Comparison of ENCODE assay signal across 7 mouse cellular contexts in the genomic region with DNA sequence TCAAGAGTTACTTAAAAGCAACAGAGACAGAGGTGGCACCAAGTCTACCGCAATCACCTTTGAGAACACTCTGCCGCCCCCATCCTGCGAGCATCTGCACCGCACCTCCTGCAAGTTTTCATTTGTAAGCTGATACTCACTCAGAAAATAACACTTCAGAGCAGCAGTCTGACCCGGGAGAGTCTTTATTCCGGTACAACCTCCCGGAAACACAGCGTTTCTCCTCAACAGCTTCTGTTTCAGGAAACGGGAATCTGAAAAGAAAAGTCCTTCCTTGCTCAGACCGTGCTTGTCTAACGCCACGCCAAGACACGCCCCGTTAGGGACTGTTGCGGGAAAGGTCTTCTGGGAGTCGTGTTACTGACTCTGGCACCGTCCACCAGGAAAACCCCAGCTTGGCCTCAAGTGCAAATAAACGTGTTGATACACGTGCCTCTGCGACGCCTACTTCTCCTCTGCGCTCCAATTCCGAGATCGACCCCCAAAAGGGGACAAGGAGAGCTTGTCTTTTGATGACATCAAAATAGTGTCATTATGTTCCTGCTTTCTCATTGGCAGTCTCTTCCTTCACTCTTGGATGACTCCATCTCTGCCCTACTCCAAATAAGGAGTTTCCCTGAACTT. TPM values are rescaled to one million over a fixed set of nuclear protein-coding genes. Genes with fewer than 3 reads are reported as not detected.
DNase-seq lines count a peak whose midpoint lies in the region; ATAC-seq lines count a peak whose summit lies in the region.

A gene (minus strand): TSS at position 507 of the 624 bp plus-strand sequence.

- WGBS in intestine, embryonic 14.5 days: 1% methylated on average over 24 of the region's 24 CpGs
- WGBS in limb, embryonic 10.5 days: 1% methylated on average over 24 of the region's 24 CpGs
- 4% methylated on average over 24 of the region's 24 CpGs for WGBS in midbrain, embryonic 11.5 days

- intact Hi-C loops in gastrocnemius, postnatal 14 days (cut with DNase I; ENCODE audit: low total_unique reads): no loop called here

- H3K4me3 ChIP-seq in intestine, embryonic 14.5 days (ENCODE audit: low read depth, low read length): peak within 1 kb of the TSS; percentile 43
- peak within 1 kb of the TSS; percentile 50 for H3K4me3 ChIP-seq in limb, embryonic 10.5 days
- peak within 1 kb of the TSS; percentile 31 for H3K4me3 ChIP-seq in midbrain, embryonic 11.5 days (ENCODE audit: low read depth, low read length)

- peak within 1 kb of the TSS; percentile 20; the same call in 1 of the 2 replicates for H3K9ac ChIP-seq in intestine, embryonic 14.5 days (ENCODE audit: low read length)
- H3K9ac ChIP-seq in midbrain, embryonic 11.5 days (ENCODE audit: low read length): peak within 1 kb of the TSS; percentile 30; the same call in 1 of the 2 replicates

- H3K4me2 ChIP-seq in intestine, embryonic 14.5 days (ENCODE audit: low read length): peak within 1 kb of the TSS; percentile 61
- H3K4me2 ChIP-seq in midbrain, embryonic 11.5 days: peak within 1 kb of the TSS; percentile 58

- H3K27me3 ChIP-seq in intestine, embryonic 14.5 days (replicated peaks; ENCODE audit: control insufficient read depth, insufficient read depth, low read length): no peaks in the 10 kb centered on the region
- H3K27me3 ChIP-seq in limb, embryonic 10.5 days (ENCODE audit: low read depth, poor library complexity, severe bottlenecking): no peaks in the 10 kb centered on the region
- H3K27me3 ChIP-seq in midbrain, embryonic 11.5 days (ENCODE audit: control insufficient read depth, insufficient read depth, low read length): no peaks in the 10 kb centered on the region; the same call in 1 of the 2 replicates

- ATAC-seq in common myeloid progenitor, adult 5-6 weeks (replicated peaks; ENCODE audit: low read depth, poor library complexity, severe bottlenecking): peak; percentile 96
- peak; percentile 91 for ATAC-seq in intestine, embryonic 14.5 days (replicated peaks; ENCODE audit: low FRiP score, low TSS enrichment, low read depth)
- ATAC-seq in midbrain, embryonic 11.5 days (ENCODE audit: low FRiP score): no peak

- peak within 1 kb of the TSS; percentile 4; the same call in 1 of the 2 replicates for H3K27ac ChIP-seq in intestine, embryonic 14.5 days (ENCODE audit: low read depth)
- peak within 1 kb of the TSS; percentile 39 for H3K27ac ChIP-seq in limb, embryonic 10.5 days
- H3K27ac ChIP-seq in midbrain, embryonic 11.5 days (ENCODE audit: low read depth, low read length): no peak within 1 kb of the TSS

- H3K4me1 ChIP-seq in intestine, embryonic 14.5 days (replicated peaks; ENCODE audit: control insufficient read depth, insufficient read depth, low read length): no peaks in the 10 kb centered on the region
- 0 out of 2 replicates have a peak, but pooled peaks cover 5% of the 10 kb centered on the region for H3K4me1 ChIP-seq in limb, embryonic 10.5 days
- H3K4me1 ChIP-seq in midbrain, embryonic 11.5 days (ENCODE audit: control insufficient read depth, insufficient read depth, low read length): 0 out of 2 replicates have a peak, but pooled peaks cover 3% of the 10 kb centered on the region

- no peaks in the 10 kb centered on the region for H3K36me3 ChIP-seq in intestine, embryonic 14.5 days (ENCODE audit: control insufficient read depth, insufficient read depth, low read length)
- H3K36me3 ChIP-seq in limb, embryonic 10.5 days: no peaks in the 10 kb centered on the region
- no peaks in the 10 kb centered on the region for H3K36me3 ChIP-seq in midbrain, embryonic 11.5 days (ENCODE audit: control insufficient read depth, insufficient read depth, low read length)

- DNase-seq in R1 (ENCODE audit: low read depth, low spot score): peak; percentile 71
- DNase-seq in gastrocnemius, postnatal 14 days: peak; percentile 51
- peak; percentile 83 for DNase-seq in intestine, embryonic 14.5 days (ENCODE audit: low spot score)
- DNase-seq in limb, embryonic 10.5 days (ENCODE audit: low spot score): peak; percentile 63
- DNase-seq in midbrain, embryonic 11.5 days (ENCODE audit: low spot score, missing footprints): peak; percentile 93
- DNase-seq in spleen, postnatal 10 days (ENCODE audit: low spot score in 2 of 2): peak; percentile 63 to 86

- H3K9me3 ChIP-seq in intestine, embryonic 14.5 days (ENCODE audit: control insufficient read depth, low read length): no peaks in the 10 kb centered on the region
- H3K9me3 ChIP-seq in limb, embryonic 10.5 days (replicated peaks): no peaks in the 10 kb centered on the region
- no peaks in the 10 kb centered on the region for H3K9me3 ChIP-seq in midbrain, embryonic 11.5 days (ENCODE audit: control insufficient read depth, low read length)

RNA-seq across cellular contexts. Expression of the gene that starts here (rescaled TPM):
- total RNA-seq in common myeloid progenitor, adult 5-6 weeks (2017): 8.1 and 10.4 TPM in 2 replicates
- 1 to 10 TPM in 1 of 2 experiments, under 1 TPM in 1; 0.93 to 1.7 TPM for total RNA-seq in gastrocnemius, postnatal 14 days (2021)
- 1.7 and 2.9 TPM in 2 replicates for polyA plus RNA-seq in intestine, embryonic 14.5 days (2014; fragmentation: Nextera tagmentation; extraction: Ambion mirVana)
- polyA plus RNA-seq in limb, embryonic 10.5 days (2016; fragmentation: Nextera tagmentation; extraction: Ambion mirVana): 0.30 TPM in 2 replicates
- polyA plus RNA-seq in midbrain, embryonic 11.5 days (2014; fragmentation: Nextera tagmentation; extraction: Ambion mirVana): 0.70 and 0.72 TPM in 2 replicates

Comparison
In these comparisons a context has a peak if more than half of its experiments do, and no peak if none do; other contexts are left out.
1. Peak in DNase-seq, H3K4me3 ChIP-seq and H3K27ac ChIP-seq in limb, embryonic 10.5 days; RNA of the gene not detected or under 1 TPM.
2. Peak in DNase-seq, H3K4me3 ChIP-seq, H3K9ac ChIP-seq and H3K4me2 ChIP-seq in midbrain, embryonic 11.5 days; RNA of the gene not detected or under 1 TPM.